Mouse (Mus musculus) megakaryocyte-erythroid progenitor cell, adult 5 weeks (primary cell): Measurements from ENCODE around the gene Nudt12. TPM values are rescaled to one million over a fixed set of nuclear protein-coding genes. Genes with fewer than 3 reads are reported as not detected.

Source experiments
- polyA plus RNA-seq: library from polyadenylated mRNA; stranded (reverse); fragments of >175 nt; gene quantifications from 2 replicates; pipeline ENCODE4 v1.2.3, GENCODE M21; 2012

Nudt12 gene
- polyA plus RNA-seq = 1.0 and 1.3 TPM in 2 replicates

DNA sequence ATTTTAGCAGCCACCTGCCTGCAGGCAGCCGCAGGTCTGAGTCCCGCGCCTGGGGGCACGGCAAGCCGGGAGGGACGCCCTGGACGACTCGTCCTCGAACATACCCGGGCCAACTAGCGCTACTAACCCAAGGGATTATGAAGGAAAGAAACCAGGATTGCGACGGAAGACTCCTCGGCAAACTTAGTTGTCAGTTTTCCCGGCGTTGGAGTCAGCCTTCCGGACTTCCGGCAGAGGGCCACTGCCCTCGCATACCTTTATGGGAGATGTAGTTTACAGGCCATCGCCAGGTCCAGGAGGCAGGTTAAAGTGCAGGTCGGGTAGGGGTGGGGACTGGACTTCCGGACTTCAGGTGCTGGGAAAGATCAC lies at the start of gene Nudt12:
Gene Nudt12, minus strand, starts transcription at position 282 of the 369 bp plus-strand sequence.

DNA sequence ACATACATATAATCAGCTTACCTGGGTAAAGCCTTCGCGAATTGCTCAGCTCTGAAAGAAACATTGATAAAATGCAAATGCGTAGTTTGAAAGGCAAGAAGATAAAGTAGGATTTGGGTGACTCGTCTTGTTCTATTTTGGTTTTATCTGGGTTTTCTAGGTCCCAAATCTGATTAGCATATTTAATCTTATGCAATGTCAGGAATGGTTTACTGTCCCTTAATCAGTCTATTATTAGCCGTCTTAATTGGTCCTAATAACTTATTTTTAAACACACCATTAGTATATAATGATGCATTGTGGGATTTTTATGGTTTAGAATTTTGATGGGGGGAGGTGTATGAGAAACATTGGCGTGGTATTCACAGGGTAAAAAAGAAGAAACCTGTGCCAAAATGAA lies 21.9 kb downstream of the Nudt12 start, which contains the start of gene Pdzph1:
Gene Pdzph1, minus strand, starts transcription at position 101 of the 400 bp plus-strand sequence.

Other genes with a start within 250 kb of the Nudt12 start
- gene Pdzph1, start 22.0 kb downstream of the Nudt12 start, polyA plus RNA-seq = 0.01 and 0.43 TPM in 2 replicates